Mouse (Mus musculus) MEL (cell line): ENCODE measurements around the gene Prodh2. TPM values are rescaled to one million over a fixed set of nuclear protein-coding genes. Genes with fewer than 3 reads are reported as not detected.

ENCODE experiments used
- DNase-seq: peaks from one replicate; pipeline ENCODE4 v3.0.0; 2011; ENCODE audit warnings: low read depth, low spot score
- H3K27ac ChIP-seq: 2 replicates; pipeline ENCODE4 v1.5.1; 2012; ENCODE audit warnings: low read depth, mild to moderate bottlenecking, control low read depth, low read length, moderate library complexity; ENCODE audit not compliant: control insufficient read depth
- H3K27me3 ChIP-seq, 2 experiments: fragments of 150-350 bp in 1 of 2; sonication (generic) in 1 of 2; 2 replicates each; pipeline ENCODE4 v1.6.1; 2012; ENCODE audit warnings: low read length in 2 of 2, mild to moderate bottlenecking in 2 of 2, improper control_type of control experiment in 1 of 2, moderate library complexity in 1 of 2; ENCODE audit not compliant: insufficient read depth in 2 of 2, control insufficient read depth in 1 of 2
- H3K36me3 ChIP-seq, 2 experiments: 2 replicates each; pipeline ENCODE4 v1.6.1; 2012 to 2014; ENCODE audit warnings: low read length in 2 of 2, improper control_type of control experiment in 1 of 2, inconsistent platforms in 1 of 2, mild to moderate bottlenecking in 1 of 2; ENCODE audit not compliant: insufficient read depth in 2 of 2, control insufficient read depth in 1 of 2
- H3K4me1 ChIP-seq, 2 experiments: fragments of 150-350 bp in 1 of 2; sonication (generic) in 1 of 2; 2 replicates each; pipeline ENCODE4 v1.6.1; 2012; ENCODE audit warnings: low read length in 2 of 2, improper control_type of control experiment in 1 of 2, mild to moderate bottlenecking in 1 of 2; ENCODE audit not compliant: insufficient read depth in 2 of 2, control insufficient read depth in 1 of 2
- H3K4me3 ChIP-seq, 2 experiments: fragments of 150-350 bp in 1 of 2; sonication (generic) in 1 of 2; 2 replicates each; pipeline ENCODE4 v1.5.1; 2012; ENCODE audit warnings: low read depth in 2 of 2, low read length in 2 of 2, mild to moderate bottlenecking in 2 of 2, moderate library complexity in 2 of 2, control low read depth in 1 of 2, improper control_type of control experiment in 1 of 2; ENCODE audit not compliant: control insufficient read depth in 1 of 2, insufficient read depth in 1 of 2
- H3K79me2 ChIP-seq: 2 replicates; pipeline ENCODE4 v1.6.1; 2012; ENCODE audit warnings: mild to moderate bottlenecking, low read length, moderate library complexity; ENCODE audit not compliant: control insufficient read depth, poor library complexity, insufficient read depth
- H3K9ac ChIP-seq: 2 replicates; pipeline ENCODE4 v1.6.1; 2012; ENCODE audit warnings: low read depth, mild to moderate bottlenecking, control low read depth, low read length, moderate library complexity; ENCODE audit not compliant: control insufficient read depth, poor library complexity, severe bottlenecking
- H3K9me3 ChIP-seq: fragments of 150-350 bp; sonication (generic); replicated peaks from 2 replicates; pipeline ENCODE4 v1.6.1; 2012; ENCODE audit warnings: mild to moderate bottlenecking, low read length, improper control_type of control experiment, moderate library complexity; ENCODE audit not compliant: insufficient read depth
- BHLHE40 ChIP-seq: IDR thresholded peaks from 2 replicates; pipeline ENCODE4 v1.6.1; 2012; ENCODE audit warnings: low read depth, mild to moderate bottlenecking, inconsistent platforms, low read length, improper control_type of control experiment, borderline replicate concordance
- CTCF ChIP-seq, 3 experiments: IDR thresholded peaks in 2 of 3; conservative IDR thresholded peaks in 1 of 3; 2 replicates each; pipeline ENCODE4 v1.5.1; 2011 to 2012; ENCODE audit warnings: low read length in 3 of 3, low read depth in 2 of 3, mild to moderate bottlenecking in 2 of 3, improper control_type of control experiment in 1 of 3, inconsistent platforms in 1 of 3, mixed read lengths in 1 of 3, moderate library complexity in 1 of 3; ENCODE audit not compliant: control insufficient read depth in 1 of 3, insufficient read depth in 1 of 3, poor library complexity in 1 of 3, severe bottlenecking in 1 of 3
- E2F4 ChIP-seq: IDR thresholded peaks from 2 replicates; pipeline ENCODE4 v1.6.1; 2011; ENCODE audit warnings: low read depth, low read length, improper control_type of control experiment, borderline replicate concordance
- GABPA ChIP-seq: IDR thresholded peaks from 2 replicates; pipeline ENCODE4 v1.6.1; 2012; ENCODE audit warnings: low read depth, mild to moderate bottlenecking, inconsistent platforms, low read length, improper control_type of control experiment, moderate library complexity
- HCFC1 ChIP-seq: IDR thresholded peaks from 2 replicates; pipeline ENCODE4 v1.6.1; 2012; ENCODE audit warnings: low read depth, mild to moderate bottlenecking, inconsistent platforms, low read length, improper control_type of control experiment, moderate library complexity
- KAT2A ChIP-seq: conservative IDR thresholded peaks from 2 replicates; pipeline ENCODE4 v1.6.1; 2012; ENCODE audit warnings: low read depth, low read length, improper control_type of control experiment, inconsistent platforms
- MAFK ChIP-seq: IDR thresholded peaks from 2 replicates; pipeline ENCODE4 v1.6.1; 2011; ENCODE audit warnings: low read depth, mild to moderate bottlenecking, low read length, improper control_type of control experiment, borderline replicate concordance
- MAX ChIP-seq: IDR thresholded peaks from 2 replicates; pipeline ENCODE4 v1.6.1; 2011; ENCODE audit warnings: low read length, improper control_type of control experiment
- MEF2A ChIP-seq: IDR thresholded peaks from 2 replicates; pipeline ENCODE4 v1.6.1; 2014; ENCODE audit warnings: low read depth, mild to moderate bottlenecking, inconsistent platforms, low read length, improper control_type of control experiment; ENCODE audit not compliant: poor library complexity, insufficient replicate concordance, severe bottlenecking; ENCODE audit errors: extremely low read depth
- MXI1 ChIP-seq: IDR thresholded peaks from 2 replicates; pipeline ENCODE4 v1.6.1; 2011; ENCODE audit warnings: mild to moderate bottlenecking, low read depth, low read length, improper control_type of control experiment
- MYB ChIP-seq: IDR thresholded peaks from 2 replicates; pipeline ENCODE4 v1.6.1; 2011; ENCODE audit warnings: mild to moderate bottlenecking, low read depth, low read length, improper control_type of control experiment
- MYC ChIP-seq: IDR thresholded peaks from 2 replicates; pipeline ENCODE4 v1.6.1; 2011; ENCODE audit warnings: low read depth, mild to moderate bottlenecking, low read length, improper control_type of control experiment, moderate library complexity
- NELFE ChIP-seq: IDR thresholded peaks from 2 replicates; pipeline ENCODE4 v1.6.1; 2011; ENCODE audit warnings: low read depth, low read length, improper control_type of control experiment
- POLR2A ChIP-seq, 2 experiments: IDR thresholded peaks; 2 replicates each; pipeline ENCODE4 v1.6.1; 2011 to 2012; ENCODE audit warnings: low read length in 2 of 2, mild to moderate bottlenecking in 2 of 2, control low read depth in 1 of 2, improper control_type of control experiment in 1 of 2, low read depth in 1 of 2, moderate library complexity in 1 of 2; ENCODE audit not compliant: control insufficient read depth in 1 of 2, insufficient read depth in 1 of 2, poor library complexity in 1 of 2
- POLR2AphosphoS5 ChIP-seq: IDR thresholded peaks from 2 replicates; pipeline ENCODE4 v1.6.1; 2012; ENCODE audit warnings: low read depth, borderline replicate concordance, mild to moderate bottlenecking, inconsistent platforms, low read length, moderate library complexity, mixed read lengths
- RAD21 ChIP-seq: IDR thresholded peaks from 2 replicates; pipeline ENCODE4 v1.6.1; 2011; ENCODE audit warnings: mild to moderate bottlenecking, low read depth, low read length, improper control_type of control experiment
- RCOR1 ChIP-seq: IDR thresholded peaks from 2 replicates; pipeline ENCODE4 v1.6.1; 2012; ENCODE audit warnings: low read depth, mild to moderate bottlenecking, inconsistent platforms, low read length, improper control_type of control experiment
- SIN3A ChIP-seq: IDR thresholded peaks from 2 replicates; pipeline ENCODE4 v1.6.1; 2012; ENCODE audit warnings: low read length, improper control_type of control experiment, inconsistent platforms
- TCF12 ChIP-seq: IDR thresholded peaks from 2 replicates; pipeline ENCODE4 v1.6.1; 2014; ENCODE audit warnings: low read depth, mild to moderate bottlenecking, inconsistent platforms, low read length, improper control_type of control experiment, moderate library complexity
- ZNF384 ChIP-seq: IDR thresholded peaks from 2 replicates; pipeline ENCODE4 v1.6.1; 2012; ENCODE audit warnings: low read depth, mild to moderate bottlenecking, inconsistent platforms, low read length, improper control_type of control experiment
- polyA plus RNA-seq, 2 experiments: library from polyadenylated mRNA; stranded (reverse) in 1 of 2; unstranded in 1 of 2; fragments of >175 nt in 1 of 2; fragments of >200 nt in 1 of 2; gene quantifications; 2 replicates each; pipeline versions ENCODE4 v1.2.1 to v1.2.4; 2012; ENCODE audit warnings: low replicate concordance in 2 of 2, low read depth in 1 of 2; ENCODE audit not compliant: insufficient read length in 2 of 2, insufficient read depth in 1 of 2, missing spikeins in 1 of 2
- total RNA-seq: library from RNA; depleted of rRNA; stranded (reverse); fragments of 300-350 nt; gene quantifications from 2 replicates; pipeline ENCODE4 v1.2.3, GENCODE M21; 2012

Gene Prodh2
- total and polyA plus RNA-seq, 3 experiments = not detected

DNA sequence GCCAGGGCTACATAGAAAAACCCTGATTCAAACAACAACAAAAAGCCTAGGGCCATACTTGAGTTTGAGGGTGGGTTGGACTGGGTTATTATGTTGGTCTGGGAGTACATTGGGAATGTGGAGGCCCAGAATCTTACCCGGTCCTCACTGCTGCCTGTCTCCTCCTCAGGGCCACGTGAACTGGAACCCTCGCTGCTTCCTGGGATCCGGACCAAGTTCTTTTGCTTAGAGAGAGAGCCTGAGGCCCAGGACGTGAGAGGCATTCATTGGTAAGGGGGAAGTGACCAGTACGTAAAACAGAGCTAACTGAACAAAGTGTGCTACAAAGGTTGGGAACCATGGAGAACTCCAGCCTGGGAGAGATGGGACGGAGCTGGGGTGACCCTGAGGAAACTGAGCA is 43.2 kb upstream of the Prodh2 start:
- H3K79me2 ChIP-seq = no peaks in the 10 kb centered on the region; the same call in 1 of the 2 replicates
- H3K9ac ChIP-seq = no peak overlapping the region
- H3K36me3 ChIP-seq = no peaks in the 10 kb centered on the region; a peak in 1 of 4 replicates
- no peaks in the 10 kb centered on the region for H3K27me3 ChIP-seq
- no peaks in the 10 kb centered on the region for H3K9me3 ChIP-seq
- H3K4me3 ChIP-seq = no peak overlapping the region
- no peaks in the 10 kb centered on the region for H3K4me1 ChIP-seq
- H3K27ac ChIP-seq = no peak overlapping the region
- TF ChIP-seq MEF2A (no peak), NELFE (no peak), MXI1 (no peak)
- TF ChIP-seq, all 39 proteins: peak for 0
- no peak for DNase-seq

GRCm38 (mm10) chr7:30453327-30453726 is 40.1 kb upstream of the Prodh2 start:
- no peak overlapping the region for H3K4me3 ChIP-seq
- no peaks in the 10 kb centered on the region for H3K9me3 ChIP-seq

DNA sequence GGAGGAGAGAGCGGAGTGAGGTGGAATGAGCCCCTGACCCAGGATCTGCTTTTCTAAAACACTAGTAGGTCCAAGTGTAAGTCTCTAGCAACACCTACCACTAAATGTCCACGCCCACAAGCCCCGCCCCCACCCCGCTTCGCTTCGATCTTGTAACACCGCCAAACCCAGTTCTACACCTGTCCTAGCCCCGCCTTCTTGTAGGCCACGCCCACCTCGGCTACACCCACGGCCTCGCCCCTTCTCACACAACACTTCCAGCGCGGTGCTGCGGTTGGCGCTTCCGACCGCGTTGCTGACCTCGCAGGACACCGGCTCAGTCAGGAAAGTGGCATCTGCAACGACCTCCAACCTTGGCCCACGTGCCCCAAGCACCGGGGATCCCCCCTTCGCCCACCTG is 39.7 kb upstream of the Prodh2 start:
- H3K36me3 ChIP-seq = no peaks in the 10 kb centered on the region
- no peak overlapping the region for H3K9ac ChIP-seq
- no peaks in the 10 kb centered on the region for H3K9me3 ChIP-seq
- no peaks in the 10 kb centered on the region for H3K79me2 ChIP-seq
- no peak overlapping the region for H3K27ac ChIP-seq
- no peaks in the 10 kb centered on the region; a peak in 1 of 4 replicates for H3K27me3 ChIP-seq
- no peak for DNase-seq
- H3K4me1 ChIP-seq = no peaks in the 10 kb centered on the region
- TF ChIP-seq POLR2AphosphoS5 (no peak), CTCF (IDR thresholded peaks at IDR 0.05 in 2 of 3, conservative IDR thresholded peaks at IDR 0.05 in 1 of 3; ENCODE audit: control insufficient read depth in 1 of 3, insufficient read depth in 1 of 3, low read depth in 2 of 3, low read length in 3 of 3, poor library complexity in 1 of 3, severe bottlenecking in 1 of 3) (no peak), KAT2A (no peak), HCFC1 (no peak), MXI1 (no peak), MAX (no peak), TCF12 (no peak), GABPA (no peak), E2F4 (no peak), BHLHE40 (no peak), MYB (no peak), POLR2A (IDR thresholded peaks at IDR 0.05; ENCODE audit: control insufficient read depth in 1 of 2, insufficient read depth in 1 of 2, low read depth in 1 of 2, low read length in 2 of 2, poor library complexity in 1 of 2) (no peak), SIN3A (no peak), ZNF384 (no peak), RAD21 (no peak), RCOR1 (no peak), MEF2A (no peak)
- H3K4me3 ChIP-seq = no peak overlapping the region

More at GRCm38 (mm10) chr7:30453327-30453726, 40.1 kb upstream of the Prodh2 start:
- Histone ChIP-seq H3K9ac (no peak overlapping the region), H3K4me1 (no peaks in the 10 kb centered on the region), H3K27ac (no peak overlapping the region), H3K27me3 (no peaks in the 10 kb centered on the region; a peak in 1 of 4 replicates), H3K36me3 (no peaks in the 10 kb centered on the region), H3K79me2 (no peaks in the 10 kb centered on the region)
- no peak for DNase-seq
- TF ChIP-seq MYC = no peak
- no peak for TF ChIP-seq MAFK
- no peak for TF ChIP-seq MXI1
- TF ChIP-seq, all 39 proteins: peak for 0
